Mouse (Mus musculus): ENCODE measurements around the gene Vipr1.

- TF ChIP-seq POLR2A (IDR thresholded peaks at IDR 0.05; ENCODE audit: low read depth, low read length) = no peak
- TF ChIP-seq CTCF (IDR thresholded peaks at IDR 0.05; ENCODE audit: extremely low read depth, insufficient read depth, insufficient read length, insufficient replicate concordance) = no peak
Observed at GRCm38 (mm10) chr9:121631946-121632345, 10.6 kb upstream of the Vipr1 start.

Measured in spleen, adult 2 months (tissue).